Mouse (Mus musculus): Measurements from ENCODE around the gene Gm36028. TPM values are rescaled to one million over a fixed set of nuclear protein-coding genes. Genes with fewer than 3 reads are reported as not detected.

Gm36028 gene
- polyA plus RNA-seq, 1 experiment = not detected

DNA sequence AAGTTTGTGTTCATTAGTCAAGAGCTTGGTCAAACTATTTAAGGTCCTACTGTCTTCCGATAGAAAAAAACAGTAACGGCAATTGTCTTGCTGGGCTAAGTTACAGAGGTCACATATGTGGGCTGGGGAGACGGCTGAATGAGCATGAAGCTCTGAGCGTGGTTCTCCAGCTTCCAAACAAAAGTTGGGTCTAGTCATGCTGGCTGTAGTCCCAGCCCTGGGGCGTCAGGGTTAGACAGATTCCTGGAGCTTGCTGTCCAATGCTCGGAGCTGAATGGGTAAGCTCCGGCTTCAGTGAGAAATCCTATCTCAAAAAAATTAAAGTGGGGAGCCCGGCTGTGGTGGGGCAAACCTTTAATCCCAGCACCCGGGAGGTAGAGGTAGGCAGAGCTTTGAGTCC lies 7.7 kb downstream of the Gm36028 start:
- H3K4me1 ChIP-seq (ENCODE audit: control insufficient read depth, insufficient read depth, low read length) = no peaks in the 10 kb centered on the region; the same call in 1 of the 2 replicates
- H3K27ac ChIP-seq (ENCODE audit: insufficient read depth, low read depth, low read length) = no peak overlapping the region
- no peak overlapping the region for H3K4me3 ChIP-seq (ENCODE audit: insufficient read depth, low read depth, low read length)
- WGBS = 38% methylated on average over 9 of the region's 9 CpGs
- no peak for TF ChIP-seq CTCF (IDR thresholded peaks at IDR 0.05; ENCODE audit: insufficient read depth, low read depth, low read length)
- TF ChIP-seq POLR2A (IDR thresholded peaks at IDR 0.05; ENCODE audit: insufficient read depth, low read depth, low read length) = no peak

DNA sequence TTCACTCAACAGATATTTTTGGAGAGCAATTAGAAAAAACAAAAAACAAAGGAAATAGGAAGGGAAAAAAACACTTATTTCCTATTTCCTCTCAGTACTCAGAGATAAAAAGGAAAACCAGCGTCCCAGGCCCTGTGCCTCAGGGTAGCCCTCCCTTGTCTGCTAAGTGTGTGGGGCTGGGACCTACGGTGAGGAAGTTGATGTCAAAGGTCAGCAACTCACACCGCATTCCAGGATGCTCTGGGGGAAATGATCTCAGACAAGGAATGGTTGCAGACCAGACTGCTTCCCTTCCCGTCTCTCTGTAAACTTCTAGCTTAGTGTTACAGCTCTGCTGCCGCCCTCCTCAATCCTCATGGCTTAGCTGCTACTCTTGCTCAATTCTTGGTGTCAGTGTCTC lies 9.6 kb downstream of the Gm36028 start:
- TF ChIP-seq CTCF (IDR thresholded peaks at IDR 0.05; ENCODE audit: insufficient read depth, low read depth, low read length) (no peak), POLR2A (IDR thresholded peaks at IDR 0.05; ENCODE audit: insufficient read depth, low read depth, low read length) (no peak)
- Histone ChIP-seq H3K27ac (ENCODE audit: insufficient read depth, low read depth, low read length) (no peak overlapping the region), H3K4me3 (ENCODE audit: insufficient read depth, low read depth, low read length) (no peak overlapping the region), H3K4me1 (ENCODE audit: control insufficient read depth, insufficient read depth, low read length) (no peaks in the 10 kb centered on the region; the same call in 1 of the 2 replicates)
- 76% methylated on average over 5 of the region's 5 CpGs for WGBS

DNA sequence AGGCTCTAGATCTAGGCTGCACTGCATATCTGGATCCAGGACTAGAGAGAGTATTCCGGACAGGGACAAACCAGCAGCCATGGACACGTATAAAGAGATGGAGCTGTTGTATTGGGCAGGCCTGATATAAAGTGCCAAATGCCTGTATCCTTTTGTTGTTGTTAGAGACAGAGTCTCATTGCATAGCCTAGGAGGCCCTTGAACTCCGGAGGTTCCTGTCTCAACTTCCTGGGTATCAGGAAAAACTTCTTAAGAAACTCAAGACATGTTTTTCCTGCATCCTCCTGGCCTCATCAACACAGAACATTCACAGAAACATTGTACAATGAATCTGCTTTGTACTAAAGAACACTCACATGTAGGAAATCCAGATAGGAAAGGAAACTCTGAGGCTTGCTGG lies 13.9 kb downstream of the Gm36028 start:
- no peak overlapping the region for H3K27ac ChIP-seq (ENCODE audit: insufficient read depth, low read depth, low read length)
- no peak for TF ChIP-seq POLR2A (IDR thresholded peaks at IDR 0.05; ENCODE audit: insufficient read depth, low read depth, low read length)
- TF ChIP-seq CTCF (IDR thresholded peaks at IDR 0.05; ENCODE audit: insufficient read depth, low read depth, low read length) = no peak
- H3K4me3 ChIP-seq (ENCODE audit: insufficient read depth, low read depth, low read length) = no peak overlapping the region
- 92% methylated on average over 3 of the region's 3 CpGs for WGBS
- 0 out of 2 replicates have a peak, but pooled peaks cover 2% of the 10 kb centered on the region for H3K4me1 ChIP-seq (ENCODE audit: control insufficient read depth, insufficient read depth, low read length)

DNA sequence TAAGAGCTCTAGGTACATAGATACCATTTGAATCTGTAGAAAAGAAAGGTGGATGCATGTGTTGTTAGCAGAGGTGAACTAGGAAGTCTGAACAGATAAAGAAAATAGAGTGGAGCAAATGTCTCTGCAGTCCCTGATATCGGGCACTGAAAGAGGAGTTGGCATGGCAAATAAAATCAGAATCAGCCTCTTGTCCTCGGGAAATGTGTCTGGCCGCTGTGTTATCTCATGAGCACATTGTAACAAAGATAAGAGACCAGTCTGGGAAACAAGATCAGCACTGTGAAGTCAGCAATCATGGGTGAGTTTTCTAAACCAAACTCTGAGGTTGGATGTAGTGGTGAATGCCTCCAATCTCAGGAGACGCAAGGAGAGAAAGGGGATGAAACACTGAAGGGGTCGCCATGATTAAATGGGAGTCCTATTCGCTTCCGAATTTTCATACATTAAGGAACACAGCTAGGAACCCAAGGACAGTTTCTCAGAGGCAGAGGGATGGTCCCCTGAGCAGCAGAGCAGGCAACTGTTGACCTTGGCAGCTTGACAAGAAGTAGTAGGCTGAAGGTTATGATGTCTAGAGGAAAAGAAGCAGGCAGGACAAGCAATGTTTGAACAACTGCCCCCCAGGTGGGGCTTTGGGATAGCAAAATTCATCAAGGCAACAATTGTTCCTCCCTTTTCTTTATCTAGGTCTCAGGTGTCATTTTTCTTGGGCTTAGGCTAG lies 15.6 kb downstream of the Gm36028 start:
- Histone ChIP-seq H3K4me1 (ENCODE audit: control insufficient read depth, insufficient read depth, low read length) (0 out of 2 replicates have a peak, but pooled peaks cover 2% of the 10 kb centered on the region), H3K27ac (ENCODE audit: insufficient read depth, low read depth, low read length) (no peak overlapping the region), H3K4me3 (ENCODE audit: insufficient read depth, low read depth, low read length) (no peak overlapping the region)
- 91% methylated on average over 7 of the region's 7 CpGs for WGBS
- no peak for TF ChIP-seq CTCF (IDR thresholded peaks at IDR 0.05; ENCODE audit: insufficient read depth, low read depth, low read length)
- TF ChIP-seq POLR2A (IDR thresholded peaks at IDR 0.05; ENCODE audit: insufficient read depth, low read depth, low read length) = no peak

DNA sequence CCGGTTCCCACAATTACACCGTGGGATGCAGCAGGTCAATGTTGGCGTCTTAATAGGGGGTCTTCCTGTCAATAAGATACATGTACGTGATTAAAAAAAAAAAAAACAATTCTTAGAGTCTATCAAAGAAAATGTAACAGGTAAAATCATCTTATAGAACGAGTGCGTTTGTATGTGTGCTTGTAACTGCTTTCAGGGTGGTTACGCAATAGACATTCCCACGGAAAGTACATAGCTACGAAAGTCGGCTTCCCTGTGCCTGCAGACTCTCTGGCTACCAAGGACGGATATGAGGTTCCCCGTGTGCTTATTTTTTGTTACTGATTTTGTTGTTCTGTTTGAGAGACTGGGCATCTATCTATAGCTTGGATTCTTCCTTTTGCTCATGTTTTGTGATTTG lies 17.2 kb downstream of the Gm36028 start:
- TF ChIP-seq POLR2A (IDR thresholded peaks at IDR 0.05; ENCODE audit: insufficient read depth, low read depth, low read length) (no peak), CTCF (IDR thresholded peaks at IDR 0.05; ENCODE audit: insufficient read depth, low read depth, low read length) (no peak)
- no peak overlapping the region for H3K4me3 ChIP-seq (ENCODE audit: insufficient read depth, low read depth, low read length)
- no peak overlapping the region for H3K27ac ChIP-seq (ENCODE audit: insufficient read depth, low read depth, low read length)
- 0 out of 2 replicates have a peak, but pooled peaks cover 2% of the 10 kb centered on the region for H3K4me1 ChIP-seq (ENCODE audit: control insufficient read depth, insufficient read depth, low read length)
- WGBS = 90% methylated on average over 12 of the region's 12 CpGs

DNA sequence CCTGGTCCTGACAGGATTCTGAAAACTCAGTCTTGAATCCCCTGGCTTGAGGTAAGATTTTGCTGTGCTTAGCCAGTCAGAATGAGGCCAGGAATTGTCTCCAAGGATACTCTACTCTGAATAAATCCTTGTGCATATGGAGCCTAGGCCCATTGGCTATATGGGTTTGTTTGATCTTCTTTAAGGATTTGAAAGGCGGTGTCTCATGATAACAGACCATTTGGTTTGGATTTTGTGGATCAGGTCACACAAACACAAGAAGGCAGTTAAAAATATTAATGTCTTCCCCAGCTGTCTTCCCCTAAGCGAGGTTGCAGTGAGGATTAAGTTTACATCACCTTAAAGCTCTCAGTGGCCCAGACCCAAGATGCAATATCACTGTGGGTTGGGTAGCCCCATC lies 18.5 kb downstream of the Gm36028 start:
- 89% methylated on average over 2 of the region's 2 CpGs for WGBS
- no peak overlapping the region for H3K4me3 ChIP-seq (ENCODE audit: insufficient read depth, low read depth, low read length)
- 0 out of 2 replicates have a peak, but pooled peaks cover 2% of the 10 kb centered on the region for H3K4me1 ChIP-seq (ENCODE audit: control insufficient read depth, insufficient read depth, low read length)
- TF ChIP-seq POLR2A (IDR thresholded peaks at IDR 0.05; ENCODE audit: insufficient read depth, low read depth, low read length) (no peak), CTCF (IDR thresholded peaks at IDR 0.05; ENCODE audit: insufficient read depth, low read depth, low read length) (no peak)
- no peak overlapping the region for H3K27ac ChIP-seq (ENCODE audit: insufficient read depth, low read depth, low read length)

DNA sequence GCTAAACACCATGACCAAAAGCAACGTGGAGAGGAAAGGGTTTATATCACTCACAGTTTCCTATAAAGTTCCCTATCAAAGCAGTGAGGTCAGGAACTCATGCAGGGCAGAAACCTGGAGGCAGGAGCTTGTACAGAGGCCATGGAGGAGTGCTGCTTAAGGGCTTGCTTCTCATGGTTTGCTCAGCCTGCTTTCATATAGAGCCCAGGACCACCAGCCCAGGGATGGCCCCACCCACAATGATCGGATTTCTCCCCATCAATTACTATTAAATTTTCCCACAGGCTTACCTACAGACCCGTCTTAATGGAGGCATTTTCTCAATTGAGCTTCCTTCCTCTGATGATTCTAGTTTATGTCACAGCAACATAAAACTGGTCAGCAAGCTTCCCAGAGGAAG lies 23.4 kb downstream of the Gm36028 start:
- Histone ChIP-seq H3K4me3 (ENCODE audit: insufficient read depth, low read depth, low read length) (no peak overlapping the region), H3K27ac (ENCODE audit: insufficient read depth, low read depth, low read length) (no peak overlapping the region), H3K4me1 (ENCODE audit: control insufficient read depth, insufficient read depth, low read length) (no peaks in the 10 kb centered on the region)
- WGBS = 78% methylated on average over 3 of the region's 3 CpGs
- TF ChIP-seq POLR2A (IDR thresholded peaks at IDR 0.05; ENCODE audit: insufficient read depth, low read depth, low read length) (no peak), CTCF (IDR thresholded peaks at IDR 0.05; ENCODE audit: insufficient read depth, low read depth, low read length) (no peak)

DNA sequence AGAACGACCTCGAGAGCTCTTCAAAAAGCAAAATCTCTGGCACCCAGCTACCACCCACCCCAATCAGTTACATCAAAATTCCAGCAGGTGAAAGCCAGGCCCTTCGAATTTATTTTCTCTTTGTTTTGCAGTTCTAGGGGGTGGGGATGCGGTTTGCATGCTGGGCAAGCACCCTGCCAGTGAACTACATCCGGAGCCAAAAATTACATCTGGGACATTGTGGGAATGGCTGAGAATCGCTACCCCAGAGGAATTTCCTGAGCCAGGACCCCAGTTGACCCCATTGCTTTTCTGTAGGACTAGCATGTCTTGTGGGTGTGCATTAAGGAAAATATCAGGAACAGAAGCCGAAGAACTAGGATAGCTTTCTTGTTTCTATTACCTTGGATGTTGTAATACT lies 29.9 kb downstream of the Gm36028 start:
- H3K27ac ChIP-seq (ENCODE audit: insufficient read depth, low read depth, low read length) = no peak overlapping the region
- 51% methylated on average over 7 of the region's 7 CpGs for WGBS
- H3K4me3 ChIP-seq (ENCODE audit: insufficient read depth, low read depth, low read length) = no peak overlapping the region
- H3K4me1 ChIP-seq (ENCODE audit: control insufficient read depth, insufficient read depth, low read length) = no peaks in the 10 kb centered on the region
- TF ChIP-seq POLR2A (IDR thresholded peaks at IDR 0.05; ENCODE audit: insufficient read depth, low read depth, low read length) (no peak), CTCF (IDR thresholded peaks at IDR 0.05; ENCODE audit: insufficient read depth, low read depth, low read length) (no peak)

DNA sequence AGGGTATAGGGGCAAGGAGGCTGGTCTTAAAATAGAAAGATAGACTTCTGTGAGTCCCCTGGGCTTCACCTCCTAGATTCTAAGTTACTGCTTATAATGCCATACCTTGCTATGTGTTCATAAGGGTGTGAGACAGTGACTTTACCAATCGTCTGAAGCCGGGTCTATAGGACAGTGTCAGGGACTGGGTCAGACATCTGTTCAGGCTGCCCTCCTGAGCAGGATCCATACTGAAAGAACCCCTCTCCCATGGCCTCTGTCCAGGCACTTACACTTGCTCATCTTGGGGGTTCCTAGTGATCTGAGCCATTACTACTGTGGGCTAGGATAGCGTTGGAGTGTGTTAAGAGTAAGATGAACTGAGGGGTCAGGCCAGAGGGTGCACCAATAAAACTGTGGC lies 34.7 kb downstream of the Gm36028 start:
- no peak overlapping the region for H3K27ac ChIP-seq (ENCODE audit: insufficient read depth, low read depth, low read length)
- WGBS = 95% methylated on average over 3 of the region's 3 CpGs
- no peak overlapping the region for H3K4me3 ChIP-seq (ENCODE audit: insufficient read depth, low read depth, low read length)

More for the DNA sequence above, 34.7 kb downstream of the Gm36028 start:
- peaks cover 2% of the 10 kb centered on the region; the same call in 1 of the 2 replicates for H3K4me1 ChIP-seq (ENCODE audit: control insufficient read depth, insufficient read depth, low read length)
- TF ChIP-seq CTCF (IDR thresholded peaks at IDR 0.05; ENCODE audit: insufficient read depth, low read depth, low read length) = no peak
- no peak for TF ChIP-seq POLR2A (IDR thresholded peaks at IDR 0.05; ENCODE audit: insufficient read depth, low read depth, low read length)
